Mouse (Mus musculus) skeletal muscle tissue, adult 2 months (tissue): ENCODE data around the gene Trim38.
"Not testable (repeated sequence)": the region's sequence is repeated elsewhere in the genome, so short reads cannot be mapped to it uniquely, and the experiment has no call there.

Experiments
- DNase-seq: peaks from one replicate; pipeline ENCODE4 v3.0.0-alpha.2; 2012; ENCODE audit warnings: low read depth, low spot score

Gene Trim38

DNA sequence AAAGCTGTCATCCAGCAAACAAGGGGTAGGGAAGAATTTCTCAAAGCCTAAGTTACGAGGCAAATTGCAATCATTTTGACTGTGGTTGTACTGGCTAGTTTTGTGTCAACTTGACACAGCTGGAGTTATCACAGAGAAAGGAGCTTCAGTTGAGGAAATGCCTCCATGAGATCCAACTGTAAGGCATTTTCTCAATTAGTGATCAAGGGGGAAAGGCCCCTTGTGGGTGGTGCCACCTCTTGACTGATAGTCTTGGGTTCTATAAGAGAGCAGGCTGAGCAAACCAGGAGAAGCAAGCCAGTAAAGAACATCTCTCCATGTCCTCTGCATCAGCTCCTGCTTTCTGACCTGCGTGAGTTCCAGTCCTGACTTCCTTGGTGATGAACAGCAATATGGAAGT, at the start of gene Trim38:
Gene Trim38, plus strand, starts transcription at position 301 of the 400 bp plus-strand sequence.
- not testable (repeated sequence) for DNase-seq

DNA sequence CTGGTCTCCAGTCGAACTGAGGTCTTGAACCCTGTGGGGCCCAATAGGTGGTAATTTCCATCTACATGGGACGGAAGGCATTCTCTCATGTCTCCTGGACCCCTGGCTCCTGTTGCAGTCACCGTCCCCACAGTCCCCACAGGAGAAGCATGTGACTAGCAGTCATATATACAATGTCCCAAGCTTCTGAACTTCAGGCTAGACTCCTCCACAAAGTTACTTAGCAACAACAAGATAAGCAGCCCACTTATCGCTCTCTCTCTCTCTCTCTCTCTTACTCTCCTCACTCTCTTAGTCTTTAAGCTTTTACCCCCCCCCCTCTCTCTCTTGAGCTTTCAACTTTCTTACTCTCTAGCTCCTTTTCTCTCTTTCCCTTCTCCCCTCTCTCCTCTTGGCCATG, 45.5 kb upstream of the Trim38 start:
- no peak for DNase-seq

DNA sequence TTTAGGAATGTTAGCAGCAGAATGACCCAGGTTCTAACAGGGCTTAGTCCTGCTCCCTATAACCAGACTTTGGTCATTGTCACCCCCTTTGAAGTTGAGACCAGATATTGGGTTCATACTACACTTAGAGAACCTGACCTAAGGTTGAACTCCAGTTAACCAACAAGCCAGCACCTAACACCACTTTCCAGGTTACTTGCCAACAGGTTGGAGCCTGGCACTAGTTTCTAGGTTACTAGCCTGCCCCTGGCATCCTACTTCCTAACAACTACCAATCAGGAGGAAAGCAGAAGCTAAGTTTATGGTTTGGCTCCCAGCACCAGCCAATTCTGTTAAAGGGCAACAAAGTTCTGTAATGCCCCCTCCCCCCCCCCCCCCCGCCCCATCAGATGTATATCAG, 44.5 kb upstream of the Trim38 start:
- DNase-seq = no peak

DNA sequence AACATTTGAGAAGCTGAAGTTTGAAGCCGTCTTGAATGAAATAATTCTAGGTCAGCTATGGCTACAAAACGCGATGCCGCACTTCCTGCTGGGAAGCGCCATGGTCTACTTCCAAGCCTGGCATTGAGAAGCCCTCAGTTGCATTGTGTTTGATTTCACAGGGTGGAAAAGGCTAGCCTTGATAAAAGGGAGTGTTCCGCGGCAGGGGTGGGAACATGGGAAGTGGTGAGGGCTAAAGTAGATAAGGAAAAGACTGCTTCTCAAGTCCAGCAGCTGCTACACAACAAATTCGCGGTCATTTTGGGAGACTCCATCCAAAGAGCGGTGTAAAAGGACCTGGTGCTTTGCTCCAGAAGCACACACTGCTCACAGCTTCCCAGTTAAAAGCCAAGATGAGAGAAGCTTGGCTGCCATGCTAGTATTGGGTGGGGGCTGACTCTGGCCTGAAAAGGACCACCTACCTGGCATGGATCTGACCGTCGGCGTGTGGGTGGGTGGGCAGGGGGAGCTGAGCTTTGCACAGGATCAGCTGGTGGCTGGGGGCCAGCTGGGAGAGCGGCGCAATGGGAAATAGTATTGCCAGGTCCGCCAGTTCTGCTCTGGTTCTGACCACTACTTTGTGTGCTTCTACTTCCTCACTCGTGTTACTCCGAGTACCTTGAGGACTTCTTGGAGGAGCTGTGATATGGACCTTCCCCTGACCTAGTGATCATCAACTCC, 41.1 kb upstream of the Trim38 start:
- DNase-seq = no peak

DNA sequence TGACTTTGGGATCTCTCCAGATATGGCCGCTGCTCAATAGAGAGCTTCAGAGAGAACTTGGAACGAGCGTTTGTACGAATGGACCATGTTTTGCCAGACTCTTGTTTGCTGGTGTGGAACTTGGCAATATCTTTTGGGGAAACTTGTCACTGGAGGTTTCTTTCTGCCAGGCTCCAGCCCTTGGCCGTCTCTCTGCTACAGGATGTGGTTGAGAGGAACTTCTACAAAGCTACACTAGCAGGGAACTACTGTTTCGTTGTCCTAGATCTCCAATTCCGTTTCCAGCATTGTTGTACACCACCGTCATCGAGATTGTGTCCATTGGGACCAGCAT, 40.6 kb upstream of the Trim38 start:
- peak; percentile 36 for DNase-seq

DNA sequence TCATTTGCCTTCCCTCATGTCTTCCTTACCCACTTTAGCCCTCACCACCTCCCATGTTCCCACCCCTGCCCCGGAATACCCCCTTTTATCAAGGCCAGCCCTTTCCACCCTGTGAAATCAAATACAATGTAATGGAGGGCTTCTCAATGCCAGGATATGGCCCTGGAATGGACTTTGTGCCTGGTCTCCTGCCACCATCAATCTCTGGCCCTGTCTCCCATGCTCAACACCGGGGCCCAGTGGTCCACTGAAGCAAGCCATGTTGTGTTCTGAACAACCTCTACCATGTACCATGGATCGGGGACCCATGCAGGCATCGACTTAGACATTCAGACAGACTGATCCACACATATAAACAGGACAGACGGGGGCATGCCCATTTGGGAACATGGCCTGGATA, 40.0 kb upstream of the Trim38 start:
- DNase-seq = no peak

DNA sequence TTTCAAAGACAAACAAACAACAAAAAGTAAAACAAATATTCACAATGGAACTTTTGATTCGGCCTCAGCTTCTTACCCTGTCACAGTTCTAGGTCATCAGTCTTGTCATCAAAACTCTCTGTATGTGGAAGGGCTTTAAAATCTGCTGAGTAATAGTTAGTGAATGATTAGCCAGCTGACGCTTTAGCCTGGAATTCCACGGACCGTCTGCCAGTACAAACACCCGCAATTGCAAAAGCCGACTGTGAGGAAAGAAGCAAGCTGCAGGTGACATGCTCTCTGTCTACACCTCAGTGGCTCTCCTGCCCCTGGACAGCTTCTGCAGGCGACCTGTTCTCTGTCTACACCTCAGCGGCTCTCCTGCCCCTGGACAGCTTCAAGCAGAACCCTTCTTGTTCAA, 39.2 kb upstream of the Trim38 start:
- DNase-seq = peak; percentile 27

DNA sequence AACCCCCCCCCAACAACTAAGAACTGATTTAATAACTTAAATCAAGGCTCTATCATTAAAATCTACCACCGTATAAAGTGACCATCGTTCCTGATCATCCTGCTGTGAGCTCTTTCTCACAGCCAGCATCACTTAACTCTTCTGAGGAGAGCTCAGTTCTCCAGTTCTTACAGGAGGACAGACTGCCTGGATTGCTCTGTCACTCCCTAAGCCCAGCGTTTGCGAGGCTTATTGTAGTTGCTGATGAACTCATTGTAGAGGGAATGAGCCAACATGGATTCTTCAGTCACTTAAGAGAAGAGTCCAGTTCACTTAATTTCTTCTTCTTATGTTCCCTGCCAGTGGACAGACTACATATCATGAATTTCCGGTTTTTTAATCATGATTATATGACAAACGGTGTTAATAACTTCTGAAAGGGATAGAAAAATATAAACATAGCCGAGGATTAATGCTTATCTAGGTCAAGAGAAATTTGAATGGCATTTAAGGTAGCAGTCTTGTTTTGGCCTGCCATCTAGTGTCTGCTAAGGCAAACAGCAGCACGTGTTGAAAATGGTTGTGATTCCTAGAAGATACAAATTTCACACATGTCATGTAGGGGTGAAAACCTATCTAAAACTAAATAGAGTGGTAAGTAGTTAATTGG, 37.4 kb upstream of the Trim38 start:
- peak; percentile 28 for DNase-seq

DNA sequence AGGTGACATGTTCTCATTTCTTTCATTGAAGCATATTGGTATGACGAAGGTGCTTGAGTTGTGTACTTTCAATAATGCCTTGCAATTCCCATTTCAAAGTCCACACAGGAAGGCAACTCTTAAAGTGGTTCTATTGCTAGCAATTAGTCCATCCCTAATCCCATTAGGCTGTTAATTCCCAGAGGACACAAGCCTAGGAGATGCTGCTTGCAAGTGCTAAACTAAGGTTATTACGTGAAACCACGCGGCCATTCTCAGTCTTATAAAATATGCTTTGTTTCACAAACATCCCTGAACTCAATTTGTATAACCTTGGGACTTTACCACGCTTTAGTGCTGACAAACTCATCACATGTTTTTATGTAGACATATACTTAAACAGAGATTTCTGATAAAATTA, 32.6 kb upstream of the Trim38 start:
- no peak for DNase-seq

DNA sequence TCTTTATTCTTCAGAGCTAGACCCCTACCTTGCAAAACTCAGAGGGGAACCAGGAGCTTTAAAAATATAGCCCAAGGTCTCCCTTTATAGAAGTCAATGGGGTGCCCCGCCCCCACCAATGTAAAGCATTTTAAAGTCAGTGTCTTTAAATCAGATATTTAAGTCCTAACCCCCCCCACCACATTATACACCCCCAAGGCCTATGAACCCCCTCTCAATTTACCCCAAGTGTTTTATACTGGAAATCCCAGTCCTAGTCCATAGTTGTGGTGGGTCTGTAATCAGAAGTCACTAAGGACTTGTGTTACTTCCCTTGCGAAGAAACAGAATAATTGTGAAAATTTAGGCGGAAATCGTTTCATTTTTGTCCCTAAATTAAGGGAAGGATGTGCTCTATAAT, 31.7 kb upstream of the Trim38 start:
- DNase-seq = no peak

DNA sequence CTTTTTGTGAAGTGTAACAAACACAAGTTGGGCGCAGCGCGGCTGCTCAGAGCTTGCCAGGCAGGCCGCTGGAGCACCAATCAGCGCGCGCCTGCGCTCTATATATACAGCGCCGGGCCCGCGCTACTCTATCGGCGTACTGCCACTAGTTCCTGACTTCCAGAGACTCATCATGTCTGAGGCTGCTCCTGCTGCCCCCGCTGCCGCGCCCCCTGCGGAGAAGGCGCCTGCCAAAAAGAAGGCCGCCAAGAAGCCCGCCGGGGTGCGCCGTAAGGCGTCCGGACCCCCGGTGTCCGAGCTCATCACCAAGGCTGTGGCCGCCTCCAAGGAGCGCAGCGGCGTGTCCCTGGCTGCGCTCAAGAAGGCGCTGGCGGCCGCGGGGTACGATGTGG, 31.0 kb upstream of the Trim38 start, which contains the start of gene Hist1h1c:
Gene Hist1h1c, plus strand, starts transcription at position 132 of the 392 bp plus-strand sequence.
- peak; percentile 93 for DNase-seq

DNA sequence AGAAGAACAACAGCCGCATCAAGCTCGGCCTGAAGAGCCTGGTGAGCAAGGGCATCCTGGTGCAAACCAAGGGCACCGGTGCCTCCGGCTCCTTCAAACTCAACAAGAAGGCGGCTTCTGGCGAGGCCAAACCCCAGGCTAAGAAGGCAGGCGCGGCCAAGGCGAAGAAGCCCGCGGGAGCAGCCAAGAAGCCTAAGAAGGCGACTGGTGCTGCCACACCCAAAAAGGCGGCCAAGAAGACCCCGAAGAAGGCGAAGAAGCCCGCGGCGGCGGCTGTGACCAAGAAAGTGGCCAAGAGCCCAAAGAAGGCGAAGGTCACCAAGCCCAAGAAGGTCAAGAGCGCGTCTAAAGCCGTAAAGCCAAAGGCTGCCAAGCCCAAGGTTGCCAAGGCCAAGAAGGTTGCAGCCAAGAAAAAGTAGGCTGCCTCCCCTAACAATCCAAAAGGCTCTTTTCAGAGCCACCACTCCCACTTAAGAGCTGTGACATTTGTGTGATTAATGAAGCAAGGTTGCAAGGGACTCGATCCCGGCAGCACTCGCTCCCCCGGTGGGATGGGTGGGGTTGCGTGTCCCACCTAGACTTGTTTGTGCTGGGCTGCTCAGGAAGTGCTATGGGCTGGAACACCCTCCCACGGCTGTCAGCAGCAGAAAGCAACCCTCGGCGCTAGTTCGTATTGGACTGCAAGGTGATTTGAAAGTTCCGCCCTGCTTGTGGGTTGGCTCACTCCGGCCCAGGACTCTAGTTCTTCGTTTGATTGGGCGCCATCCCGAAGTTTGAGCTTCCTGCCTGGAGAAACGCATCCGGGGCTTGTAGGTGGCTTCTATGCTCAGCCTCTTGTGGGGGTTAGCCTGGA, 30.4 kb upstream of the Trim38 start:
- DNase-seq = peak; percentile 97

DNA sequence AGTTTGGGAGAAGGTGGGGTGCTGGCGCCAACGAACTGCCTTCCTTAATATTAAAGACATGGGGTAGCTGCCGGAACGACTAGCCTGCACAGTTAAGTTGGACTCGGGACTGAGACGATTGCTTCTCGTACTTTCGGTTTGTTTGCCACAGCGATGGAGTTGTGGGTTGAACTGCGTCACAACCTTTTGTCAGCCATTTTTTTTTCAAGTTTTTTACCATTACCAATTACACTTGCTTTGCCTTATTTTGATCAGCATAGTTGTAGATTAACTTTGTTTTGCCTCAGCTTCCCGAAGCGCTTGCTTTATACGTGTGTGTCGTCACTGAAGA, 29.8 kb upstream of the Trim38 start:
- no peak for DNase-seq

DNA sequence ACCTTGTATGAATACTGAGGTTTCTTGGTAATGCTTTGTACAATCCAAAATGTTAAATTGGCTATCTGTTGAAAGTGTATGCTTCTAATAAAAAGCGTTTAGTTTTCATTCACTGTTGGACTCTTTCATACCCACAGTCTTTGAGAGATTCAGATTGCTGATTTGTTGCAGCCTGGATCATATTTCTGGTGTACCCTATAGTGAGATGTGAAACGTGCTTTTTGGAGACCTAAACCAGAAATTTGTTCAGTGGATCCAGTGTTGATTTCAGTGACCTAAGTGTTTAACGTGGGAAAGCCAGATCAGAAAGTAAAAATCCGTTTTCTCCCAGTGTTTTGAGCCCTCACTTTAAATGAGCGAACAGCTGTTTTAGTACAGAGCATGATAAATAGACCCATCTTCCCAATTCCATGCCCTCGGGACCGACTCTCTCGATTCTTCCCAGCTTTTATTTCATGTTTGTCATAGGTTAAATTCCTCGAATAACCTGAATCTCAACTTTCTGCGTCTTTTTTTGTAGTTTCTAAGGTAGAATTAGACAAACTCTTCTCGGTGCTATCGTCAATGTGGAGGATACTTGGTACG, 29.4 kb upstream of the Trim38 start:
- DNase-seq = no peak

DNA sequence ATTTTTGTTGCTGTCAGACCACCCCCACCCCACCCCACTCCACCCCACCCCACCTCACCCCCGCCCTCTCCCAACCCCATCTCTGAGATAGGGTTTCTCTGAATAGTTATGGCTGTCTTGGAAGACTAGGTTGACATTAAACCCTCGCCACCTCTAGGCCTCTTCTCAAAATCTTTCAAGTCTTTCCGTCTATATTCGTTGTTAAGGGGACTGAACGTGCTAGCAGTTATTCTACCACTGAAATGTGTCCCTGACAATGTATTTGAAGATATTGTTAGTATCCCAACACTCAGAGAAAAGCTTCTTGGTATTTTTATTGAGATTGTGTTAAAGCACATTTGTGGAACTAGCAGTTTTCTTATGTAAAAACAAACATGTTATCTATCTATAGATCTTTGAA, 28.8 kb upstream of the Trim38 start:
- DNase-seq = no peak

DNA sequence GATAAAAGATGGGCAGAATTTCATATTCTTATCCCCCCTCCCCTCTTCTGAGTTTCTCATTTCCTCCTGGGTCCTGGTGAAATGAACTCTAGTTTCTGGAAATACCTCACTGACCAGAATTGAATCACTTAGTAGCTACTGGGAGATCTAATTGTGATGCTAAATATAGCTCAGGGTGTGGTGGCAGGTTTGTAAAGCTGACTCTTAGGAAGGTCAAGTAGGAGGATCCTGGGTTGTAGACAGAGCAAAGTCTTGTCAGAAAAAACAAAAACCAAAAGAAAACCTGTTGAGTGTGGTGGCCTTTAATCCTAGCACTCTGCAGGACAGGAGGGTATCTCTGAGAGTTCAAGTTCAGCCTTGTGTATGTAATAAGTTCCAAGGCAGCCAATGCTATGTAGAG, 27.7 kb upstream of the Trim38 start:
- no peak for DNase-seq

DNA sequence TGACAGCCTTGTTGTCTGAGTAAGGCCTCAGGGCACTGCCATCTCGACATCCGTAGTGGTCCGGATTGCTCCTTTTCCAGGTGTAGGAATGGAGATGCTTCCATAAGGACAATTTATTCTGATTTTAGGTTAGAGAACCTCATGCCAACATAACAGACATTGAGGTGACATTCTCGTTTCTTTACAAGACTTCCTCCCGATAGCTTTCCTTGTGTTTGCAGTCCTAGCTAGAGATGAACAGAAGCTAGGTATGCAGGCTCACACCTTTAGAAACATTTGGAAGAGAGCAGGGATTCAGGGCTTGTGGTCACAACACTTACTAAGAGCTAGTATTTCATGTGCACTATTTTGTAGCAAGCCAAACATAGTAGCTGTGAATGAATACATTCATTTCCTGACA, 26.5 kb upstream of the Trim38 start:
- no peak for DNase-seq

DNA sequence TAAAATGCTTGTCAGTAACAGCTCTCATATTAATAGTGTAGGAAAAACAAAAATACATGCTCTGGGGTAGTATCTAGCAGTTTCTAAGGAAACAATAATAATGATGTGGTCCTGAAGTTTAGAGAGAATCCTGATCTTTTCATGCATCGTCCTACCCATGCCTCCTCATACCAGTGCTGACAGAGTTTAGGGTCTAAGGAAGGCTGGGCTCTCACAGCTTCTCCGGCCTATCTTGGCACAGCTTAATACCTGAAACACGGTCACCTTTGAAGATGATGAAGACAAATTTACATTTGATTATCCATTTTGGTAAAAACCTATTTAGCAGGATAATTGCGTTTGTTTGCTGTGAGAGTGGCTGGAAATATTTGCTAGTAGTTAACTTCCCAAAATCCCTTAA, 25.8 kb upstream of the Trim38 start:
- no peak for DNase-seq

DNA sequence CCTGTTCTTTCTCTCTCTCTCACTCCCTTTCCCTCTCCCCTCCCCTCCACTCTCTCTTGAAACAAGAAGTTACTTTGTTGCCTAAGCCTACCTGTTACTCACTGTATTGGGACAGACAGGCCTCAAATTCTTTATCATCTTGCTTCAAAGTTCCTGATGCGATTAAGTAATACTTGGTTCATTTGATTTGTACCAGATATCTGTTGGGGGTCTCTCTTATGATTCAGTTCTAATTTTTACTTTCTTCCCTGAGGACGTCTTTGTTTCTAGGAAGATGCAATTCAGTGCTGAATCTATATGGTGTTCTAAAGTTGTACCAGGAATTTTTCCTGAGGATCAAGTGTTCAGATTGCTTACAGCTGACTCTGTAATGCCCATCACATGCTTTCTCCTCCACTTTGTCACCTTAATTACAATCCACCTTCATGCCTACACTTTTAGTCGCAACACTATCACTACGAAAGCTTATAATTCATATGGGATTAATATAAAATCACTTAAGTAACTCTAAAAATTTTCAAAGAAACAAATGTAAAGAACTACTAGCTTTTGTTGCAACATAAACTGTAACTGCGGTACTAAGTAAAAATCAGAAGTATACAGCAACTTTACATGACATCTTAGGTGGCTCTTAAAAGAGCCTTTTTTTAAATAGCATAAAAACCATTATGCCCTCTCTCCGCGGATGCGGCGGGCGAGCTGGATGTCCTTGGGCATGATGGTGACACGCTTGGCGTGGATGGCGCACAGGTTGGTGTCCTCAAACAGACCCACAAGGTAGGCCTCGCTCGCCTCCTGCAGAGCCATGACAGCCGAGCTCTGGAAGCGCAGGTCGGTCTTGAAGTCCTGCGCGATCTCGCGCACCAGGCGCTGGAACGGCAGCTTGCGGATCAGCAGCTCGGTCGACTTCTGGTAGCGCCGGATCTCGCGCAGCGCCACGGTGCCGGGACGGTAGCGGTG, 25.0 kb upstream of the Trim38 start:
- no peak for DNase-seq

DNA sequence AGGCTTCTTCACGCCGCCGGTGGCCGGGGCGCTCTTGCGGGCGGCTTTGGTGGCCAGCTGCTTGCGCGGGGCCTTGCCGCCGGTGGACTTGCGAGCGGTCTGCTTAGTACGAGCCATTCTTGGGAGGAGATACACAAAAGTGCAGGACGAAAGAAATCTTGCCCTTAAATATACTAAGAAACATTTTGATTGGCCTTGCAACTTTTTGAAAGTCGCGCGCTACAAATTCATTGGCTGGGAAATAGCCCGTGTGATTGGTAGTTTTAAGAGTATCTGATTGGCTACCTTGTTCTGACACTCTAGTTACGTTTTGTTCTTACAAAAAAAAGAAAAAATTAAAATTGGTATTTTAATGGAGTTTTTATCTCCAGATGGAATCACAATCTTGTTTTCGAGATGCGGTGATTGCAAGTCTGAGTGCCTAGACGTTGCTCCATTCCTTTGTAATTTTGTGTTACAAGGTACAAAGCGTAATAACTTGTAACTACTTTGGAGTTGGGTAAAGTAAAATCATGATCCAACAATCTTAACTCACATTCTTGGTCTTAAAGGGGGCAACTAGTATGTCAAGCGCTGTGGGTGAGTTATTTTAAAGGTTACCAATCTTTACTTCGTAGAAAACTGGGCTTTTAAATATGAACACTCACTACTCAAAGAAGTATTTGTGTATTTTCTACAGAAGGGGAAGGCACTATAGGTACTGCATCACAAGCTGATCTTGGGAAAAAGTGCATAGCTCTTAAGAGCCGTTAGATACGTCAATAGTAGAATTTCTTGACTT, 24.1 kb upstream of the Trim38 start, which contains the start of gene Hist1h3c:
Gene Hist1h3c, minus strand, starts transcription at position 222 of the 781 bp plus-strand sequence.
- DNase-seq = peak; percentile 83
